Mouse (Mus musculus) urinary bladder, postnatal 25 days (tissue): Measurements from ENCODE around the gene Mpig6b.

ENCODE experiments used
- DNase-seq: peaks from one replicate; pipeline ENCODE4 v3.0.0; 2022; ENCODE audit warnings: low spot score

Gene Mpig6b

DNA sequence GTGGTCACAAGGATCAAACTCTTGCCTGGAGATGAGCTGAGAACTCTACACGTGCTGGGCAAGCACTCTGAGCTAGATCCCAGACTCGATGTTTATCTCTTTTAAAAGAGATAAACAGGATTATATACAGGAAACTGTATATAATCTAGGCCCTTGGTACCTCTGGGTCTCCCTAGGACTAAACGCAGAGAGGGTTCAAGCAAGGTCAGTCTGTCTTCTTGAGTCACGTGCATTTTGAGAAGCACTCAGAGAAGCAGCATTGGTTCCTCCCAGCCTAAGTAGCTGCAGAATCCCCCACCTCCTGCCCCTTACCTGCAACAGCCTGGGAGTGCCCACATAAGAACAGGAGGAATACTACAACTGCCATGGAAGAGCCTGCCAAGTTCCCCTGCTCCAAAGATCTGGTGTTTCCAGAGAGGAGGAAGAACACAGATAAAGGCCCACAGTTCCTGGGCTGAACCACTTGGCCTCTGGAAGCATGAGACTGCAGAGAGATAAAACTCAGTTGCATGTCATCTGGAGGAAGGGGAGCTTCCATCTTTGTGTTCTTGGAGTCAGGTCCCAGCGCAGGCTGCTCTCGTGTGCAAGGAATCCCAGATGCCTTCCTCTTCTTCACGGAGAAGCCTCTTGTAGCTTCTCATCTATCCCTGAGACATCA lies 19.4 kb upstream of the Mpig6b start, which contains the start of gene Ly6g6f:
Ly6g6f (minus strand) TSS at position 403 of the 658 bp plus-strand sequence.
- no peak for DNase-seq

DNA sequence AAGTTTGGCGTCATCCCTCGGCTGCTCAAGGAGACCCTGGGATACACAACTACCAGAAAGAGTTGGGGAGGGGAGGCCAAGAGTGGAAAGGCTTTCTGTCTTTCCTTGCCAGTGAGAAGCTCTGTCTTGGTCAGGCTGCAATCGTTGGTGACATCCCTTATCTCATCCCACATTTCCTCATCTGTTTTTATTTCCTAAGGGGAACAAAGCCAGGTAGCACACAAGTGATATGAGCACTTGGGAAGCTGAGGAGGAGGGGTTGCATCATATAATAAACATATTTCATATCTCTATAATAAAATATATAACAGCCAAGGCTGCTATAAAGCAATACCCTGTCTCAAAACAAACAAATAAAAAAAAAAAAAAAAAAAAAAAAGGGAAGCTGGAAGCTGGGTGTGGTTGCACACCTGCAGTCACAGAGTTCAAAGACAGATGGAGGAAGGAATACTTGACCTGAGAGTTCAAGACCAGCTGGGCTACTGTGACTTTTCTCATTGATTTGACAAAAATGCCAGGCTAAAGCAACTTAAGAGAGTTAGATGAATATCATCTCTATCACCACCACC lies 18.0 kb upstream of the Mpig6b start:
- DNase-seq, result no peak

DNA sequence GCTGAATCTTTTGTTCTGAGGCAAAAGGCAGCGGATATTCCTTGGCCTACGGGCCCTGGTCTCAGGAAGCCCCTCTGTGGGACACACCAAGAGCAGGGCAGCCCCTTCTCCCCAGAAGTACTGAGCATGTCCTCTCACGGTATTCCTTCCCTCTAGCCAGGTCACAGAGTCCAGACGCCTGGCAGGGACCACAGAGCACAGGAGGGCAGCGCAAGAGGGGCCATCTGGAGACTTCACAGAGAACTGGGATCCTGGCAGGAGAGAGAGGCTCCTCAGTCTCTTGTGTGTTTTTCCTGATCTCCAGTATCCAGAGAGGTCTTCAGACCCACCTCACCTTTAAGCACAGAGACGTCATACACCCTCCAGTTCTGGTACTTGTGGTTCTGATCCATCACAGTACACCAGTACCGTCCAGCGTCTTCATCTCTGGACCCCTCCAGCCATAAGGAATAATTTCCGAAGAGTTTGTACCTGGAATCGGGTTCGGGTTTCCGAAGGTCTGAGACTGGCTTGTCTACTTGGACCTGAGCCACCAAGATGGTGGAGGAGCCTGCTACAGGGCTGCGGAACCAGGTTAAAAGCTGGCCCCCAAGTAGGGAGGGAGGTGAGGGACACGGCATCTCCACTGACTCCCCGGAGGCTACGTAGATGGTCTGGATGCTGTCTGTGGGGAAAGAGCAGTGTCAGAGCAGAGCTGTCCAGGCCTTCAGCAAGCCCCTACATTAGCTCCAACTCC lies 17.0 kb upstream of the Mpig6b start:
- no peak for DNase-seq

DNA sequence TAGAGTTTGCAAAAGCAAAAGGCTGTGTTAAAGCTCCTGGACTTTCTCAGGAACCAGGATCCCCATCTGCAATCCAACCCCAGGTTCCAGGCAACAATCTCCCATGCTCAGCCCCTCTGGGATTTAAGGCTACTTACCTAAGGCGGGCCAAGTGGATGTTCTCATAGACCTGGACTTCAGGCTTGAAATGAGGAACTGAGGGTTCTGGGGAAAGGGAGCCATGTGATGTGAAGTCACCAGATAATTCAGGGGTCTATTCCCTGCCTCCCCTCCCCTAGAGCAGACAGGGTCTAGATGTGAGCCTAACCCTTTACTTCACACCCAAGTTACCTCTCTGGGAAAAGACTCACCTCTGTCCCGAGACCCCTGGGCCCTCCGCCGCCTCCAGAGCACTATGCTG lies 14.7 kb upstream of the Mpig6b start:
- DNase-seq, result no peak

DNA sequence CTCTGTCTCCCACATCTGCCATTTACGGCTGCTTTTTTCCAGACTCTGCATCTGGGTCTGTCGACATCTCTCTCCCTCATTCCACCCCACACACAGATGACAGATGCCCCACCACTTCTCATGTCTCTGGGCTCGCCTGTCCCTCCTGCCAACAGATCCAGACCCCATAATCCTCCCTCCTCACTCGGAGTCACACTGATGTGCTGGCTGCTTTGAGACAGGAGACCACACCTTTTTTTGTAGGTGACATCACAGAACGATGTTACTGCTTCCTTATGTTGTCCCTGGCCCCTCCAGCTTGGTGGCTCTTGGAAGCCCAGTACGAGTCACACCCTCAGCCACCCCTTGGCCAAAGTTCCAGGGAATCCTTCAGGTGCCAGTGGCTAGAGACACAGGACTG lies 14.3 kb upstream of the Mpig6b start:
- DNase-seq, result no peak

DNA sequence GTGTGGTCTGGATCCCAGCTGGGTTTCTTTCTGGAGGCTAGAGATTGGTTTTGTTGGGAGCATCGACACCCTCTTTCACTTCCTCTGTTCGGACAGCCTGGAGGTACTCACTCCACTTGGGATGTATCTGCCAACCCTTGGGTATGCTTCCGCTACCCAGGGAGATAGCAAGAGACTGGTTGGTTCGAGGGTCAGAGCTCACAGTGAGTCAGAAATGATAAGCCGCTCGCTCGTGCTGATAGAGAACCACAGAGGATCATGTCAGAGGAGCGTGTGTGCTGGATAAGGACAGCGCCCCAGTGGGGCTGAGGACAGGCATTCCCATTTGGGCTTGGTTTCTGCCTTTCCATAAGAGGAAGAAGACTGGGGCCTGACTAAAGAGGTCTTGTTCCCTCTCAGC lies 13.8 kb upstream of the Mpig6b start:
- no peak for DNase-seq

DNA sequence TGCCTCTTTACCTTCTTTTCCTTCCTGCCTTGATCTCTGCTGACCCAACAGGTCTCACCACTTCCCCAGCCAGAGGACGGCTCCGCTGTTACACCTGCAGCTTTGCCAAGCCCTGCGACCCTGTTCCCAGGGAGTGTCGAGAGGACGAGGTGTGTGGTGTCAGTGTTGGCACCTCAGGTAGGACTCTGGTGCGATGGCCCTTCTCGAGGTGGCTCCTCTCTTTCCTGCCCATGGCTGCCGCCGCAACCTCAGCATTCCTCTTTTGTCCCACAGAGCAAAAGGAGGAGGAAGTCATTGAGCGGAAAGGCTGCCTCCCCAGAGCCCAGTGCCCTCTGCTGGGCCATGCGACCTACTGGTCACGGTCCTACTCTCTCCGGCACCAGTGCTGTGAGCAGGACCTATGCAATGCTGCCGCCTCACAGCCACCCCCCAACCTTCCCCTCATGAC lies 11.8 kb upstream of the Mpig6b start, which contains the start of gene Ly6g6d:
Ly6g6d (minus strand) TSS at position 280 of the 448 bp plus-strand sequence.
- DNase-seq, result peak; percentile 44

DNA sequence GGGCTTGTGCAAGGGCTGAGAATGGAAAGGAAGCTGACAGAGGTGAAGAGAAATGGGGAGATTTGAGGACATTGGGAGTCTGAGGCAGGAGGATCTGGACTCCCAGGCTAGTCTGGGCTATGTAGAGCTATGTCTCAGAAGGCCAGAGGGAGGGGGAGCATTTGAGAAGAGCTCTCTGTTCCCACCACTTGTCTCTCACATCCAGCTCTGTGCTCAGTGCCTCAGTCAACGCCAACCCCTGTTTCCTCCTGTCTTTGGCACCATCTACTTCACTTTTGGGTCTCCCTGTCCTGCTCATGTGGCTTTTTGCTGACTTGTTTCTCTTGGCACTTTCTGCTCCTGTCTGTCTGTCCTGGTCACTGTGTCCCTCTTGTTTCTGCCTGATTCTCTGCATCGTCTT lies 11.3 kb upstream of the Mpig6b start:
- no peak for DNase-seq

DNA sequence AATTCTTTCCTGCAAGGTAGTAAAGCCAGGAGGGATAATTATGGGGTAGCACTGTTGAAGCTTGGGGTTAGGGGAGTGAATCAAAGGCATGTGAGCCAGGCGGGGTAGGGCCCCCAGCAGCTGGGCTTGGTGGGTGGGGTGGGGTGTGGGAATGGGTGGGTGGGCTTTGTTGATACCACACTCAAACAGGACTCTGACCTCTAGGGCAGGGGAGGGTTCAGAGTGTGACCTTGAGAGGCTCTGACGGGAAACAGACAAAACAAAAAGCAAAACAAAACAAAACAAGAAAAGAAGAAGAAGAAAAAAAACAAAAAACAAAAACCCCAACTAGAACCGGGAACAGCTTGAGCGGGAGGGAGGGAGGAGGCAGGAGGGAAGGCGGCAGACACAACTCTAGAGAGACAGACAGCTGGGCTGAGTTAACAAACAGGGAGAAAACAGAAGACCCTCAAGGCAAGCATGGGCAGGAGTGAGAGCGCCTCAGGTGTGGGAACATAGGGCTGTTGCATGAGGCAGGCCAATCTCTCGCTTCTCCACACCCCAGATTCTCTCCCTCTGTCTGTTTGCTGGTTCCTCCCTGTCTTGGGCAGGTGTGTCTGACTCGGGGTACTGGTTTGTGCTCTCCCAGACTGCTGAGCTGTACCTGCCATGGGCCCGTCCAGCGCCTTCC lies 10.7 kb upstream of the Mpig6b start, which contains the start of gene Ly6g6e:
Ly6g6e (plus strand) TSS at position 396 of the 670 bp plus-strand sequence.
- DNase-seq, result no peak

DNA sequence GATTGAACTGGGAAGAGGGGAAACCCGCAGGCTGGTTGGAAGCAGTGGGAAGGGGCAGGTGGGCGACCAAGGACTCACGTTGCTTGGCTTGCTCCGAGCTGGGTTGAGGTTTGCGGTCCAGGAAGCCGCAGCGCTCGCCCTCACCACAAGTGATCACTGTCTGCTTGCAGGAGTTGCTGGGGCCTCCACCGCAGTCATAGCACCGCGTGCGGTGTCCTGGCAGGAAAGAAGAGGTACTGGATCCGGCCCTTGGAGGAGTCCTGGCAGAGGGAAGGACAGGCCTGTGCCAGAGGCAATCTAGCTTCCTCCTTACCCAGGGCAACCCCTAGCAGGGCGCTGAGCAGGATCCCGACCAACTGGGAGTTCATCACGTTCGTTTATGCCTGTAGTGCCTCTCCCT lies 8.1 kb upstream of the Mpig6b start:
- DNase-seq, result no peak

DNA sequence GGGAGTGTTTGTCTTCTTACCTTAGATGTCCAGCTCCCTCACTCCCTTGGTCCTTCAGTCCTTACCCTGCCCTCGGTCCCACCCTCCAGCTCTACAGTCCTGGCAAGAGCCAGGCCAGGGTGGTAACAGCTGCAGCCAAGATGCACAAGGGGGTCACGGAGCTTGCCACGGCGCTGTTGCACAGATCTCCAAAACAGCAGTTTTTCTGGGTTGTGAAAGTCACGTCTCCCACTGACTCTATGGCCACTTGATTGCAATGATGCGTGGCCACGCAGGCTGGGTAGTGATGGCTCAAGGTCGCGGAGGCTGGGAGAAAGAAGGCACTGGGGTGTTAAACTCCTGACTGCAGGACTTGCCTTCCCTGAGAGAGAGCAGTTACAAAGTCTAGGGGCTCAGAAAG lies 5.5 kb upstream of the Mpig6b start:
- DNase-seq, result no peak

DNA sequence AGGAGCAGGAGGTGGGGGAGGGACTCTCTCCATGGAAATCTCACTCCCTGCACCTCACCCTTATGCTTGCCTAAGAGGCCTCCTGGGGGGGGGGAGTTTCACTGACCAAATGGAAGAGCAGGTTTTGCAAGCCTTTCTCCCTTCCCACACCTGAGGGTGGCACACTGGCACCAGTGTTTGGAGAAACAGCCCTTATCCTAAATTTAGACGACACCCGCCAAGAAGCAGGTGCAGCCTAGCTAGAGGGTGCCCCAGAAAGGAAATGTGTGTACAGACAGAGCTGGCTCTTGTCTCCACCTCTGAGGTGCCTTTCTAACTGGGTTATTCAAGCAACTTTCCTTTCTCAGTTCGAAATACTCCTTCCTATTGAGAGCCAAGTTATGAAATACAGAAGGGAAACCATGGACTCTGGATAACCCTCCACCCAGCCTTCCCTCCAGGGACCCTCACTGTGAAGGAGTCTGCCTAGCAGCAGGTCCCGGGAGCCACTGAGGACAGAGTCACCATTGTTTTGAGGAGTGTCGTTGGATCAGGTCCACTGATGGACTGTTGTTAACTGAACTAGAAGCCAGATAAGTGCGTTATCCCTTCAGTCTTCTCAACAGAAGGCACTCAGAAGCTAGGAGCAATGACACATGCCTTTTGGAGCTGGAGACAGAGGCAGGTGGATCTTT lies 4.7 kb upstream of the Mpig6b start:
- no peak for DNase-seq

DNA sequence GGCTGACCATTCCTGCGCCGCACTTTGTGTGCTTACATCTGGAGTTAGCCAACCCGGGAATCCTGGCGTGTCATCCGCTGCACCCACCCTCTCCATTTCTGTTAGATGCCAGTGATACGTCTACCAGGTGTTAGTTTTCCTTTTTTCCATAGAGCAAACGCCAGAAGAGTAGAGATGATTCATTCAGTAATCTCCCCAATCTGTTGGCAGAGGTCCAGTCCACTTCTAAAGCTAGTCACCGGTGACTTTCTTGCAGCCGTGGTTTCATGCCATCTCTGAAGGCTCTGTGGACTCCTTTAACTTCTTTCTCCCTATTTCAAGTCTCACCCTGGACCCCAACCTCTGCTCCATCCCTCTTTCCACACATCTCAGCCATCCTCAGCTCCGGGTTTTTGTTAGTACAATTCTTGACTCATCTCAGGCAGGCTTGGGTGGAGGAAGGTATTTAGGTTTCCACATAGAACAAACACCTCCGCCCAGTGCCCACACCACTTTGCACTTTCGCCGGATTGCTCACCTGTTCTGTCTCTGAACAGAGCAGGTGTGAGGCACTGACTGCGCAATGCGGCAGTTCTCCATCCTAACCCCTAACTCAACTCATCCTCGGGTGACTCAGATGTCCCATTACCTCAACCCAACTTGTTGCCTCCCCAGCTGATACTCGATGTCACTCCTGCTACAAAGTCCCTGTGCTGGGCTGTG lies 2.4 kb upstream of the Mpig6b start:
- DNase-seq, result no peak

DNA sequence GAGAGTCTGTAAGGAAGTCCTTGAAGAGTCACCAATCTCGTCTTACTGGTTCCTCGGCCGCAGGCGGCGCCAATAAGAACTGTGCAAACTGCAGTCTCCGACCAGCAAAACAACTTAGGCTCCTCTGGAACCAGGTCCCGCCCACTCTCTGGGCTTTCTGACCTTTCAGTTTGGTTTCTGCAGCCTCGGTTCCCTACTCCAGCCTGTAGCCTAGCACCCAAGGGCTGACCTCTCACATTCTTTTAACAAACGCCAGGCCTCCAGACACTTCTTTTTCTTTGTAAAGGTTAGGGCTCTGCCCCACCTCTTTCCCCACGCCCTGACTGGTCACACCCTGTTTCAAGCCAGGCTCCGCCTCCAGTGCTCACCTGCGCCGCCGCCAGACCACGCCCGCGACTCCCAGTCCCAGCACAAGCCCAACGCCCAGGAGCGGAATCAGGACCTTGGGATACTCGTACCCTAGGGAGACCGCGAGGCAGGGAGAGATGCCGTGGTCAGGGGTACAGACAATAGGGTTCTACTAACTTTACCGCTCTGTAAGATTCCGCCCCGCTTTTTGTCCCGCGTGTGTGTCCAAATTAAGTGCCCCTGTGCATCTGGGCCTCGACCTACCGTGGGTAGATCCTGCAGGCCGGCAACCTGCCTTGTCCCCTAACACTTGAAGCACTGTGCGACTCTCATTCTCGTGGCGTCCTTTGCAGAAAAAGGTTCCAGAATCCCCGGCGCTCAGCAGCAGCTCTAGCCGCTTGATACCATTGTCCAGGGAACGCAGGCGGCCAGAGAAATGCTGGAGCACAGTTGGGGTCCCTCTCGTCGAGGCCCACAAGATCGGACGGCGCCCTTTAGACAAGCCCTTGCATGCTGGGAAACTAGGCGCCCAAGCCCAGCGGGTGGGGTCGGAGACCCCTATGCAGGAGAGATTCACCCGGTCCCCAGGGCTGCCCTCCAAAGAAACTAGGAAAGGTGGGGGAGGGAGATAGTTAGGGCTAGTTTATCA lies 735 bp downstream of the Mpig6b start, which contains the start of gene Ly6g6c:
Ly6g6c (plus strand) TSS at position 438 of the 997 bp plus-strand sequence.
- DNase-seq, result peak; percentile 50

DNA sequence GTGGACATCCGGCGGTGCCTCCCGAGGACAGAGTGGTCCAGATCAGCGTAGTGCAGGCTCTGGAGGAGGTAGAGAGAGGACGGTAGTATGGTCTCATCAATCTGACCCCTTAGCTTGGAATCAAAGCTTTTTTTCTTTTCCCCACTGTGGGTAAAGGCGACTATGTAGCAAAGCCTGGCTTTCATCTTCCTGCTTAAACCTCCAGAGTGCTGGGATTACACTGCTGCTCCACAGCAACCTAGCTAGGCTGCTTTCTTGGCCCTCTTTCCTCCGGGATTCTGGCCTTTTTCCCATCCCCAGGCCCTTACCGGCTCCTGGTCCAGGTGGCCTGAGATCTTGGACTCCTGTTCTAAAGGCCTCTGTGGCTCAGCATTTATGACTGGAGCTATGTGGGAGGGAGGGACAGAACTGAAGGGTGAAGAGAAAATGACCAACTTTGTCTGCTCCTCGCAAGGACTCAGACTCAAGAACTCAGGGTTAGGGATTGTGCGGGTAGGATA lies 1.6 kb downstream of the Mpig6b start:
- no peak for DNase-seq

DNA sequence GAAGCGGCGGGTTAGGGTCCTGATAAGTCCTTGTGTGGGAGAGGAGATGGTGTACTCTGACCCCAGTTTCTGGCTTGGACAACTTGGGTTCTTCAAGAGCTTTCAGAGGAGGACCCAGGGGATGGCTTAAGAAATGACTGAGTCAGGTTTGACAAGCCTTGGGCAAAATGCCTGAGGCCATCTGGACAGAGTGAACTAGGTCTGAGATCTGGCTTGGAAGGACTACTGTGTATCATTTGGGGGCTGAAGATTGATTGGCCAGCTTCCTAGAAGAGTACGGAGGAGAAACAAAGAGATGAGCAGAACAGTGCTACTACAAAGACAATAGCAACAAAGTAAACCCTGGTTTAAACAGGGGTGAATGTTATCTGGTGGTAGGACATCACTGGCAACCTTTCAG lies 2.5 kb downstream of the Mpig6b start:
- DNase-seq, result no peak

DNA sequence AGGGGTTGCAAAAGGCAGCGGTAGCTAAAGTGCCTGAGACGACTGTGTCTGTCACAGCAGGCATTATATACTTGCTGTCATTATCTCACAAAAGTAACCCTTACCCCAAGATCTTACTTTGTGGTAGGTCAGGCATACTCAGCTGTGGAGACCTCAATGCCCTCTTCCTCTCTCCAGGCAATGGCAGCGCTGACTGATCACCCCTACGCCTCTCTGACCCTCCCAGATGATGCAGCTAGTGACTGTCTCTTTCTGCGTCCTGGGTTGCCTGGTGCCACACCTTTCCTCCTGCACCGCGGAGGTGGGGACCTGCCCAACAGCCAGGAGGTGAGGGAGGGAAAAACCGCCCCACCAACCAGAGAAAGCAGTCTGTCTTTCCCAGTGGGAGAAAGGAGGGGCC lies 4.7 kb downstream of the Mpig6b start:
- no peak for DNase-seq

DNA sequence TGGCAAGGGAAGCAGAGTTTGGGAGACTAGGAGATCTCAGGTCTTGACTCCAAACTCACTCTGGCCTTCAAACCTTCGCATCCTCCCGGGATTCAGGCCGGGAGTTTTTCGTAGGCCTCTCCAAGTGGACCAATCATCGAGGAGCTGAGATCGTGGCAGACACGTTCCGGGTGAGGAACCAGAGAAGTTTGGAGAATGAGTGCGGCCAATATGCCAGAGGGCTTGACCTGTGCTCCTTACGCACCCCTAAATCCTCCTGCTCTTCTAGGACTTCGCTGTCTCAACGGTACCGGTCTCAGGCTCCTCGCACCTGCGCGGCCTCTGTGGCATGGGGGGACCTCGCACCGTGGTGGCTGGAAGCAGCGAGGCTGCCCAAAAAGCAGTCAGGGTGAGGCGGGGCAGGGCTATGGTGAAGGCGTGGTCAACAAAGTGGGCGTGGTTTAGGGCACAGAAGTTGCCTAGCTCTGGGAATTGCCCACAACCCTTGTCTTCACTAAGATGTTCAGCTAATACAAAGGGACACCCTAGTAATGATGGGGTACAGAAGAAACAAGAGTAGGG lies 5.2 kb downstream of the Mpig6b start:
- no peak for DNase-seq

DNA sequence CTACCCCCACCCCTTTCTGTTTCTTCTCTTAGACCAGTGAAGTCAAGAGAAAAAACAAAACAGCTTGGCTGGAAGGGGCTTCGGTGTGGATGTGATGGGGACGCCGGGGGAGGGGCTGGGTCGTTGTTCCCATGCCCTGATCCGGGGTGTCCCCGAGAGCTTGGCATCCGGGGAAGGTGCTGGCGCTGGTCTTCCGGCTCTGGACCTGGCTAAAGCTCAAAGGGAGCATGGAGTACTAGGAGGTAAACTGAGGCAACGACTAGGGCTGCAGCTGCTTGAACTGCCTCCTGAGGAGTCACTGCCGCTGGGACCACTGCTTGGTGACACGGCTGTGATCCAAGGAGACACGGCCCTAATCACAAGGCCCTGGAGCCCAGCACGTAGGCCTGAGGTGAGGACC lies 5.9 kb downstream of the Mpig6b start:
- DNase-seq, result no peak
